Comparison of ENCODE assay signal across 7 mouse cellular contexts in genomic region chr1:89183261-89183831, GRCm38 (mm10).
DNase-seq lines count a peak whose midpoint lies in the region; ATAC-seq and TF ChIP-seq lines count a peak whose summit lies in the region.

No protein-coding gene starts in this region.

- no peak for TF ChIP-seq CTCF in liver, postnatal 0 days (IDR thresholded peaks at IDR 0.05; ENCODE audit: low read depth)
- no peak for TF ChIP-seq CTCF in small intestine, adult 2 months (IDR thresholded peaks at IDR 0.05; ENCODE audit: extremely low read depth, insufficient read length, insufficient replicate concordance, low read depth, low read length)

- H3K27me3 ChIP-seq in heart, embryonic 14.5 days (ENCODE audit: control insufficient read depth, insufficient read depth, low read length) = no peaks in the 10 kb centered on the region
- no peaks in the 10 kb centered on the region for H3K27me3 ChIP-seq in liver, postnatal 0 days (ENCODE audit: insufficient read depth, low read length)
- H3K27me3 ChIP-seq in small intestine, adult 2 months (ENCODE audit: control insufficient read depth, insufficient read depth, low read length) = no peaks in the 10 kb centered on the region

- H3K36me3 ChIP-seq in heart, embryonic 14.5 days (ENCODE audit: control insufficient read depth, insufficient read depth, low read length) = no peaks in the 10 kb centered on the region
- H3K36me3 ChIP-seq in liver, postnatal 0 days (replicated peaks; ENCODE audit: insufficient read depth, low read length) = no peaks in the 10 kb centered on the region
- no peaks in the 10 kb centered on the region for H3K36me3 ChIP-seq in small intestine, adult 2 months (ENCODE audit: control insufficient read depth, insufficient read depth, low read length)

- peak overlapping the region; percentile 60 for H3K27ac ChIP-seq in heart, embryonic 14.5 days (replicated peaks in 1 of 2; ENCODE audit: control insufficient read depth in 1 of 2, insufficient read depth in 1 of 2, low read depth in 2 of 2, low read length in 2 of 2)
- H3K27ac ChIP-seq in liver, postnatal 0 days (ENCODE audit: low read depth) = no peak overlapping the region
- peak overlapping the region; percentile 53 for H3K27ac ChIP-seq in small intestine, adult 2 months (ENCODE audit: insufficient read depth, low read depth, low read length)

- no peak for TF ChIP-seq EP300 in liver, postnatal 0 days (IDR thresholded peaks at IDR 0.05; ENCODE audit: low read depth)

- H3K4me3 ChIP-seq in heart, embryonic 14.5 days (ENCODE audit: control insufficient read depth in 1 of 2, insufficient read depth in 1 of 2, low read depth in 1 of 2, low read length in 2 of 2) = no peak overlapping the region
- H3K4me3 ChIP-seq in liver, postnatal 0 days (ENCODE audit: low read depth, low read length) = no peak overlapping the region
- 0 out of 2 replicates have a peak overlapping the region, but pooled peaks have one; percentile 22 for H3K4me3 ChIP-seq in small intestine, adult 2 months (ENCODE audit: low read depth, low read length)

- DNase-seq in NIH3T3 (ENCODE audit: low read depth) (peak; percentile 60), MN1 (ENCODE audit: low spot score) (no peak)
- DNase-seq in embryo, embryonic 10.5 days (ENCODE audit: low spot score) = peak; percentile 79
- DNase-seq in liver, postnatal 0 days = peak; percentile 18
- DNase-seq in kidney, adult 9 months = no peak

- peaks cover 21% of the 10 kb centered on the region in 2 experiments for H3K4me1 ChIP-seq in heart, embryonic 14.5 days (ENCODE audit: control insufficient read depth in 2 of 2, insufficient read depth in 2 of 2, low read length in 2 of 2)
- no peaks in the 10 kb centered on the region for H3K4me1 ChIP-seq in liver, postnatal 0 days (ENCODE audit: insufficient read depth)
- peaks cover 12% of the 10 kb centered on the region; the same call in 1 of the 2 replicates for H3K4me1 ChIP-seq in small intestine, adult 2 months (ENCODE audit: control insufficient read depth, insufficient read depth, insufficient read length, low read length)

- ATAC-seq in heart, embryonic 14.5 days (ENCODE audit: insufficient number of reproducible peaks, insufficient read depth, low FRiP score, low read depth) = peak; percentile 73
- peak; percentile 15; the same call in 1 of the 2 replicates for ATAC-seq in liver, postnatal 0 days

- peak overlapping the region; percentile 35 for H3K4me2 ChIP-seq in heart, embryonic 14.5 days (ENCODE audit: low read length)
- no peak overlapping the region for H3K4me2 ChIP-seq in liver, postnatal 0 days (ENCODE audit: low read depth, low read length)

- WGBS in heart, embryonic 14.5 days = 3% methylated on average over 9 of the region's 9 CpGs
- WGBS in liver, postnatal 0 days (ENCODE audit: insufficient replicate concordance) = 22% methylated on average over 9 of the region's 9 CpGs
- WGBS in small intestine, adult 2 months = 7% methylated on average over 9 of the region's 9 CpGs

- 0 out of 2 replicates have a peak, but pooled peaks cover 4% of the 10 kb centered on the region for H3K9me3 ChIP-seq in heart, embryonic 14.5 days (ENCODE audit: control insufficient read depth, low read length)
- H3K9me3 ChIP-seq in liver, postnatal 0 days (ENCODE audit: low read length) = no peaks in the 10 kb centered on the region

- H3K9ac ChIP-seq in heart, embryonic 14.5 days (ENCODE audit: low read length) = 0 out of 2 replicates have a peak overlapping the region, but pooled peaks have one; percentile 22
- H3K9ac ChIP-seq in liver, postnatal 0 days (replicated peaks) = no peak overlapping the region

- no peak for TF ChIP-seq POLR2A in small intestine, adult 2 months (IDR thresholded peaks at IDR 0.05; ENCODE audit: low read depth, low read length)

Comparison
In these comparisons a context has a peak if more than half of its experiments do, and no peak if none do; other contexts are left out.
1. DNase-seq: peak in NIH3T3 (single experiment), embryo, embryonic 10.5 days (single experiment) and liver, postnatal 0 days (single experiment); none in MN1 (single experiment) and kidney, adult 9 months (single experiment).